Mouse (Mus musculus) gastrocnemius, postnatal 25 days (tissue): ENCODE results near the gene Chst5. TPM values are rescaled to one million over a fixed set of nuclear protein-coding genes. Genes with fewer than 3 reads are reported as not detected.
"Not testable (repeated sequence)": the region's sequence is repeated elsewhere in the genome, so short reads cannot be mapped to it uniquely, and the experiment has no call there.

Experiments
- DNase-seq: peaks from one replicate; pipeline ENCODE4 v3.0.0; 2022
- total RNA-seq, 2 experiments: library from RNA; stranded (reverse); gene quantifications; 1 replicate in 1 of 2; 2 replicates in 1 of 2; pipeline ENCODE4 v1.2.3; 2021

The Chst5 gene
- total RNA-seq, 2 experiments from 2014 or later: 0.11 TPM; not detected in 1

GRCm38 (mm10) chr8:111871278-111871677, 39.0 kb downstream of the Chst5 start:
- no peak for DNase-seq

- DNase-seq: no peak
Observed at GRCm38 (mm10) chr8:111870379-111870778, 39.9 kb downstream of the Chst5 start.

- DNase-seq: no peak
Observed at GRCm38 (mm10) chr8:111868664-111869063, 41.6 kb downstream of the Chst5 start.

- no peak for DNase-seq
Observed at GRCm38 (mm10) chr8:111865857-111866256, 44.4 kb downstream of the Chst5 start.

GRCm38 (mm10) chr8:111865130-111865852, 45.0 kb downstream of the Chst5 start:
- DNase-seq: no peak

- DNase-seq: no peak
Observed at GRCm38 (mm10) chr8:111864648-111865047, 45.6 kb downstream of the Chst5 start.

- no peak for DNase-seq
Observed at GRCm38 (mm10) chr8:111863280-111863679, 47.0 kb downstream of the Chst5 start.

GRCm38 (mm10) chr8:111855977-111856376, 54.3 kb downstream of the Chst5 start:
- DNase-seq: no peak

GRCm38 (mm10) chr8:111853861-111854501, 56.3 kb downstream of the Chst5 start, which contains the start of gene Cfdp1:
Cfdp1 (minus strand) TSS chr8:111854291.
- DNase-seq: peak; percentile 96

GRCm38 (mm10) chr8:111853219-111853618, 57.0 kb downstream of the Chst5 start:
- not testable (repeated sequence) for DNase-seq

GRCm38 (mm10) chr8:111846746-111847145, 63.5 kb downstream of the Chst5 start:
- DNase-seq: no peak

Other genes starting within 250 kb of the Chst5 start
- gene Ctrb1, start 219.4 kb downstream of the Chst5 start, total RNA-seq: not detected
- 1 to 10 TPM; 8.7 to 9.7 TPM for gene Bcar1, start 166.6 kb downstream of the Chst5 start, total RNA-seq
- gene Cfdp1, start 56.2 kb downstream of the Chst5 start, total RNA-seq: 10 to 100 TPM; 18.1 to 21.4 TPM
- 1 to 10 TPM; 1.5 to 1.6 TPM for gene Tmem170, start 33.7 kb downstream of the Chst5 start, total RNA-seq
- 1 to 10 TPM in 1 of 2 experiments, under 1 TPM in 1; 0.90 to 1.1 TPM for gene Tmem231, start 23.4 kb upstream of the Chst5 start, total RNA-seq
- 100 to 1,000 TPM; 105 to 106 TPM for gene Gabarapl2, start 30.3 kb upstream of the Chst5 start, total RNA-seq
- gene Adat1, start 81.9 kb upstream of the Chst5 start, total RNA-seq: 1 to 10 TPM; 1.3 to 2.4 TPM
- 100 to 1,000 TPM; 102 to 112 TPM for gene Kars, start 100.9 kb upstream of the Chst5 start, total RNA-seq
- gene Terf2ip, start 101.0 kb upstream of the Chst5 start, total RNA-seq: 1 to 10 TPM; 7.5 to 7.7 TPM
- not detected for gene Gm6793, start 104.6 kb upstream of the Chst5 start, total RNA-seq